Mouse (Mus musculus) stomach, postnatal 0 days (tissue): ENCODE measurements around the gene Capn9.

ENCODE experiments used
- CTCF ChIP-seq: IDR thresholded peaks from 2 replicates; pipeline ENCODE4 v1.5.1; 2016; ENCODE audit warnings: antibody characterized with exemption, low read depth, mild to moderate bottlenecking, moderate library complexity
- EP300 ChIP-seq: optimal IDR thresholded peaks from 2 replicates; pipeline ENCODE3; 2016; ENCODE audit warnings: antibody characterized with exemption

GRCm38 (mm10) chr8:124547269-124547668 is 28.6 kb upstream of the Capn9 start:
- no peak for TF ChIP-seq CTCF
- no peak for TF ChIP-seq EP300
